Comparison of ENCODE assay signal across 8 mouse cellular contexts in the genomic region with DNA sequence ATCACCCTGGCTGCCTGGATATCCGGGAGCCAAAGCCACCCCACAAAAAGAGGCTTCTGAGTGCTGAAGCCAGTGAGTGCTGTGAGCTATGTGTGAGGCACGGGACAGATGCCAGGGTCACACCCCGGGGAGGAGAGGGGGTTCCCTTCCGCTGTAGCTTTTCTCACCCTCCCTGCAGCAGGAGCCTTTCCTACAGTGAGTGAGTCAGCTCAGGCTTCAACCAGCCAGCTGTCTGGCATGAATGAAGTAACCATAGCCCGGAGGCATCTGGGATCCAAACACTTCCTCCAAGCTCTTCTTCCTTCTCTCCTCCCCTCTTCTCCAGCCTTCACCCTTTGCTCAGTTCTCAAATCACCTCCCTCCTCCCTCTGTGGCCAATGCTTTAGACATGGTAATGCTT. TPM values are rescaled to one million over a fixed set of nuclear protein-coding genes. Genes with fewer than 3 reads are reported as not detected.
A peak's percentile ranks its signal among the peaks of the same experiment; 100 is the strongest.
DNase-seq lines count a peak whose midpoint lies in the region; ATAC-seq and TF ChIP-seq lines count a peak whose summit lies in the region.

No protein-coding gene starts in this region.

- no peaks in the 10 kb centered on the region for H3K36me3 ChIP-seq in hindbrain, embryonic 13.5 days
- H3K36me3 ChIP-seq in hindbrain, embryonic 16.5 days (ENCODE audit: control insufficient read depth, insufficient read depth, low read length): no peaks in the 10 kb centered on the region
- H3K36me3 ChIP-seq in limb, embryonic 13.5 days: no peaks in the 10 kb centered on the region
- no peaks in the 10 kb centered on the region for H3K36me3 ChIP-seq in neural tube, embryonic 13.5 days

- TF ChIP-seq CTCF in brain, embryonic 14.5 days (IDR thresholded peaks at IDR 0.05; ENCODE audit: borderline replicate concordance, extremely low read depth, insufficient read depth, insufficient read length): no peak
- no peak for TF ChIP-seq CTCF in gastrocnemius, adult 2 months (IDR thresholded peaks at IDR 0.05)

- intact Hi-C loops in gastrocnemius, adult 2 months (cut with DNase I): no loop called here

- H3K4me2 ChIP-seq in hindbrain, embryonic 13.5 days: no peak overlapping the region
- no peak overlapping the region for H3K4me2 ChIP-seq in hindbrain, embryonic 16.5 days (ENCODE audit: low read length)
- peak overlapping the region; percentile 12; the same call in 1 of the 2 replicates for H3K4me2 ChIP-seq in limb, embryonic 13.5 days (replicated peaks)
- no peak overlapping the region for H3K4me2 ChIP-seq in neural tube, embryonic 13.5 days

- 0 out of 2 replicates have a peak, but pooled peaks have one; percentile 25 for ATAC-seq in hindbrain, embryonic 13.5 days (ENCODE audit: low FRiP score)
- no peak; the same call in 1 of the 2 replicates for ATAC-seq in hindbrain, embryonic 16.5 days
- peak; percentile 60; the same call in 1 of the 2 replicates for ATAC-seq in limb, embryonic 13.5 days (ENCODE audit: low FRiP score, low read depth)
- peak; percentile 38; the same call in 1 of the 2 replicates for ATAC-seq in neural tube, embryonic 13.5 days (ENCODE audit: low read depth)

- no peaks in the 10 kb centered on the region for H3K9me3 ChIP-seq in hindbrain, embryonic 13.5 days
- no peaks in the 10 kb centered on the region for H3K9me3 ChIP-seq in hindbrain, embryonic 16.5 days (ENCODE audit: control insufficient read depth, low read length)
- H3K9me3 ChIP-seq in limb, embryonic 13.5 days: no peaks in the 10 kb centered on the region
- H3K9me3 ChIP-seq in neural tube, embryonic 13.5 days: no peaks in the 10 kb centered on the region

- H3K9ac ChIP-seq in hindbrain, embryonic 13.5 days: no peak overlapping the region
- no peak overlapping the region for H3K9ac ChIP-seq in hindbrain, embryonic 16.5 days (ENCODE audit: low read depth, low read length)
- H3K9ac ChIP-seq in limb, embryonic 13.5 days: no peak overlapping the region
- H3K9ac ChIP-seq in neural tube, embryonic 13.5 days: no peak overlapping the region

- DNase-seq in brain, embryonic 14.5 days (ENCODE audit: low read depth): peak; percentile 30
- peak; percentile 57 for DNase-seq in gastrocnemius, adult 2 months
- no peak for DNase-seq in spleen, postnatal 4 days (ENCODE audit: low spot score in 2 of 2)
- no peak for DNase-seq in c-Kit-positive CD71-positive TER-119-positive erythroid progenitor cells, embryonic 14.5 days (ENCODE audit: low spot score)

- H3K27ac ChIP-seq in hindbrain, embryonic 13.5 days: no peak overlapping the region
- H3K27ac ChIP-seq in hindbrain, embryonic 16.5 days (ENCODE audit: low read depth, low read length): no peak overlapping the region
- no peak overlapping the region for H3K27ac ChIP-seq in gastrocnemius, adult 2 months
- no peak overlapping the region for H3K27ac ChIP-seq in limb, embryonic 13.5 days
- H3K27ac ChIP-seq in neural tube, embryonic 13.5 days (replicated peaks): no peak overlapping the region

- no peaks in the 10 kb centered on the region for H3K27me3 ChIP-seq in hindbrain, embryonic 13.5 days
- H3K27me3 ChIP-seq in hindbrain, embryonic 16.5 days (replicated peaks; ENCODE audit: control insufficient read depth, insufficient read depth, low read length): no peaks in the 10 kb centered on the region
- H3K27me3 ChIP-seq in limb, embryonic 13.5 days: 0 out of 2 replicates have a peak, but pooled peaks cover 4% of the 10 kb centered on the region
- no peaks in the 10 kb centered on the region for H3K27me3 ChIP-seq in neural tube, embryonic 13.5 days

- no peak for TF ChIP-seq POLR2A in brain, embryonic 14.5 days (IDR thresholded peaks at IDR 0.05; ENCODE audit: borderline replicate concordance, extremely low read depth, insufficient read depth, insufficient read length, poor library complexity, severe bottlenecking)

- no peak overlapping the region for H3K4me3 ChIP-seq in hindbrain, embryonic 13.5 days
- H3K4me3 ChIP-seq in hindbrain, embryonic 16.5 days (ENCODE audit: low read length): no peak overlapping the region
- H3K4me3 ChIP-seq in gastrocnemius, adult 2 months: peak overlapping the region; percentile 39
- H3K4me3 ChIP-seq in limb, embryonic 13.5 days: no peak overlapping the region
- H3K4me3 ChIP-seq in neural tube, embryonic 13.5 days: no peak overlapping the region

- 42% methylated on average over 5 of the region's 5 CpGs for WGBS in hindbrain, embryonic 13.5 days
- 33% methylated on average over 5 of the region's 5 CpGs for WGBS in hindbrain, embryonic 16.5 days
- WGBS in limb, embryonic 13.5 days: 20% methylated on average over 5 of the region's 5 CpGs
- 20% methylated on average over 5 of the region's 5 CpGs for WGBS in neural tube, embryonic 13.5 days

- H3K4me1 ChIP-seq in hindbrain, embryonic 13.5 days (replicated peaks): peaks cover 16% of the 10 kb centered on the region
- peaks cover 5% of the 10 kb centered on the region; the same call in 1 of the 2 replicates for H3K4me1 ChIP-seq in hindbrain, embryonic 16.5 days (ENCODE audit: control insufficient read depth, insufficient read depth, low read depth, low read length)
- peaks cover 40% of the 10 kb centered on the region for H3K4me1 ChIP-seq in limb, embryonic 13.5 days
- peaks cover 37% of the 10 kb centered on the region for H3K4me1 ChIP-seq in neural tube, embryonic 13.5 days (replicated peaks)

RNA-seq across cellular contexts. Expression of a gene that starts 46.6 kb away (rescaled TPM):
- polyA plus RNA-seq in hindbrain, embryonic 13.5 days (2015; fragmentation: Nextera tagmentation; extraction: Ambion mirVana): 8.8 and 10.1 TPM in 2 replicates
- 19.7 and 21.4 TPM in 2 replicates for polyA plus RNA-seq in hindbrain, embryonic 16.5 days (2015; fragmentation: Nextera tagmentation; extraction: Ambion mirVana)
- 7.6 and 10.3 TPM in 2 replicates for polyA plus RNA-seq in brain, embryonic 14.5 days (2012; rRNA removed)
- total RNA-seq in gastrocnemius, adult 2 months (2021): 10 to 100 TPM; 58.4 to 59.6 TPM
- polyA plus RNA-seq in limb, embryonic 13.5 days (2015; fragmentation: Nextera tagmentation; extraction: Ambion mirVana): 21.2 and 25.7 TPM in 2 replicates
- 20.9 and 22.1 TPM in 2 replicates for polyA plus RNA-seq in neural tube, embryonic 13.5 days (2015; fragmentation: Nextera tagmentation; extraction: Ambion mirVana)

Comparison
In these comparisons a context has a peak if more than half of its experiments do, and no peak if none do; other contexts are left out.
1. DNase-seq: peak in brain, embryonic 14.5 days (single experiment) and gastrocnemius, adult 2 months (single experiment); none in spleen, postnatal 4 days (0 of 2) and c-Kit-positive CD71-positive TER-119-positive erythroid progenitor cells, embryonic 14.5 days (single experiment).